Mouse (Mus musculus): ENCODE results near the gene Myl4.

DNA sequence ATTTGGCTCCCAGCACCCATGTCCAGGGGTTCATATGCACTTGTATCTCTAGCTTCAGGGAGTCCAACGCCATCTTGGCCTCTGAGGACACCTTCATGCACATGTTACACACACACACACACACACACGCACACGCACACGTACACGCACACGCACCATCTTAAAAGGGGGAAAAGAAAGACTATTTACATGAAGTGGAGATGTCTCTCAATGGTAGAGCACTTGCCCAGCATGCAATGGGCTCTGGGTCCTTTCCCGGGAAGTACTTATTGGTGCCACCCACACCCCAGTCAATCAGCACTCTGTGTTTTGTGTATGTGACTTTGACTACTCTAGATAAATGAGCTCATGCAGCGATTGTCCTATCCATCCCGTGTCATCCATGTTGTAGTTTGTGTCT is 37.4 kb downstream of the Myl4 start:
- TF ChIP-seq EP300 (IDR thresholded peaks at IDR 0.05; ENCODE audit: insufficient read depth, low read depth, low read length) (no peak), POLR2A (IDR thresholded peaks at IDR 0.05; ENCODE audit: insufficient read depth, low read length) (no peak), CTCF (IDR thresholded peaks at IDR 0.05; ENCODE audit: low read depth, low read length) (no peak)

All from ES-Bruce4 (cell line).